Mouse (Mus musculus) heart, postnatal 0 days (tissue): ENCODE measurements at regions not wholly inside any gene's neighbourhood (a gene's known extent, or its start where the extent isn't known, plus 50 kb on each side); places are given as distances from the start of the nearest gene placed in this dataset.
"Not testable (repeated sequence)": the region's sequence is repeated elsewhere in the genome, so short reads cannot be mapped to it uniquely, and the experiment has no call there.

Source experiments
- ATAC-seq: fragments of 200-750 bp; cut with Nextera tagmentation; 2 replicates; pipeline ENCODE4 v1.8.0; 2017; ENCODE audit warnings: low read depth, moderate number of reproducible peaks, moderate library complexity; ENCODE audit not compliant: insufficient read depth
- DNase-seq: peaks from one replicate; pipeline ENCODE4 v3.0.0-alpha.2; 2016; ENCODE audit warnings: low spot score
- H3K27ac ChIP-seq: fragments of 300-500 bp; sonication (generic); 2 replicates; pipeline ENCODE4 v1.5.1; 2014; ENCODE audit warnings: low read depth, mild to moderate bottlenecking
- H3K27me3 ChIP-seq: fragments of 300-500 bp; sonication (generic); 2 replicates; pipeline ENCODE4 v1.6.1; 2014; ENCODE audit warnings: low read length, mixed read lengths; ENCODE audit not compliant: control insufficient read depth, insufficient read depth
- H3K36me3 ChIP-seq: fragments of 300-500 bp; sonication (generic); replicated peaks from 2 replicates; pipeline ENCODE4 v1.6.1; 2014; ENCODE audit warnings: low read length, mixed read lengths; ENCODE audit not compliant: control insufficient read depth, insufficient read depth
- H3K4me1 ChIP-seq: fragments of 300-500 bp; sonication (generic); 2 replicates; pipeline ENCODE4 v1.6.1; 2014; ENCODE audit warnings: antibody characterized with exemption; ENCODE audit not compliant: control insufficient read depth, insufficient read depth
- H3K4me2 ChIP-seq: fragments of 300-500 bp; sonication (generic); 2 replicates; pipeline ENCODE4 v1.6.1; 2014; ENCODE audit warnings: low read depth, mild to moderate bottlenecking, low read length, moderate library complexity
- H3K4me3 ChIP-seq: fragments of 300-500 bp; sonication (generic); 2 replicates; pipeline ENCODE4 v1.5.1; 2014; ENCODE audit warnings: low read depth, low read length
- H3K9ac ChIP-seq: fragments of 300-500 bp; sonication (generic); replicated peaks from 2 replicates; pipeline ENCODE4 v1.6.1; 2014; ENCODE audit warnings: low read depth, low read length, mixed read lengths
- H3K9me3 ChIP-seq: fragments of 300-500 bp; sonication (generic); replicated peaks from 2 replicates; pipeline ENCODE4 v1.6.1; 2016; ENCODE audit warnings: low read length; ENCODE audit not compliant: control insufficient read depth
- CTCF ChIP-seq: IDR thresholded peaks from 2 replicates; pipeline ENCODE4 v1.5.1; 2016; ENCODE audit warnings: antibody characterized with exemption, control low read depth, low read depth
- EP300 ChIP-seq: IDR thresholded peaks from 2 replicates; pipeline ENCODE4 v1.6.1; 2016; ENCODE audit warnings: antibody characterized with exemption, low read depth
- WGBS: fragments of 180-500 bp; shearing (Covaris S2); extraction: QIAGEN DNeasy Blood & Tissue Kit; methylation state at CpG from one replicate; pipeline ENCODE4 v1.1.7; 2014; 5-methylcytosine and 5-hydroxymethylcytosine counted together

GRCm38 (mm10) chr19:27603296-27603695 lies 173.7 kb upstream of the Pum3 start:
- H3K9me3 ChIP-seq, result no peaks in the 10 kb centered on the region
- DNase-seq (no peak), ATAC-seq (no peak)
- no peaks in the 10 kb centered on the region for H3K27me3 ChIP-seq
- no peaks in the 10 kb centered on the region for H3K4me1 ChIP-seq
- no peaks in the 10 kb centered on the region for H3K36me3 ChIP-seq
- H3K4me2 ChIP-seq, result no peak overlapping the region
- WGBS, result 20% methylated on average over 8 of the region's 8 CpGs
- H3K4me3 ChIP-seq, result no peak overlapping the region
- H3K9ac ChIP-seq, result no peak overlapping the region
- no peak overlapping the region for H3K27ac ChIP-seq
- TF ChIP-seq EP300, result no peak
- TF ChIP-seq CTCF, result no peak

- Histone ChIP-seq H3K4me3 (no peak overlapping the region), H3K4me2 (no peak overlapping the region), H3K4me1 (no peaks in the 10 kb centered on the region), H3K27ac (no peak overlapping the region), H3K9me3 (no peaks in the 10 kb centered on the region), H3K27me3 (no peaks in the 10 kb centered on the region), H3K36me3 (no peaks in the 10 kb centered on the region), H3K9ac (no peak overlapping the region)
- DNase-seq, result no peak
- 74% methylated on average over 3 of the region's 3 CpGs for WGBS
- no peak for ATAC-seq
- TF ChIP-seq EP300 (no peak), CTCF (no peak)
Observed at GRCm38 (mm10) chr19:27601551-27601950, 171.9 kb upstream of the Pum3 start.

GRCm38 (mm10) chr19:27600386-27600785 lies 170.8 kb upstream of the Pum3 start:
- not testable (repeated sequence) for H3K4me1 ChIP-seq, H3K9ac ChIP-seq, H3K27me3 ChIP-seq, H3K36me3 ChIP-seq, H3K27ac ChIP-seq, ATAC-seq, H3K9me3 ChIP-seq, H3K4me2 ChIP-seq, DNase-seq, H3K4me3 ChIP-seq
- WGBS, result 77% methylated on average over 9 of the region's 9 CpGs

- Histone ChIP-seq H3K4me1 (no peaks in the 10 kb centered on the region), H3K27ac (no peak overlapping the region)
- ATAC-seq, result no peak
Observed at GRCm38 (mm10) chr19:27599639-27600308, 170.1 kb upstream of the Pum3 start.

GRCm38 (mm10) chr19:27598350-27598749 lies 168.7 kb upstream of the Pum3 start:
- no peak overlapping the region for H3K4me2 ChIP-seq
- WGBS, result 81% methylated on average over 5 of the region's 5 CpGs
- no peak for TF ChIP-seq EP300
- no peak for TF ChIP-seq CTCF

More at GRCm38 (mm10) chr19:27599639-27600308, 170.1 kb upstream of the Pum3 start:
- Histone ChIP-seq H3K36me3 (no peaks in the 10 kb centered on the region), H3K9me3 (no peaks in the 10 kb centered on the region), H3K4me3 (no peak overlapping the region), H3K4me2 (no peak overlapping the region), H3K9ac (no peak overlapping the region), H3K27me3 (no peaks in the 10 kb centered on the region)
- no peak for DNase-seq
- WGBS, result 53% methylated on average over 10 of the region's 10 CpGs
- no peak for TF ChIP-seq CTCF
- no peak for TF ChIP-seq EP300

GRCm38 (mm10) chr19:27585566-27585965 lies 155.9 kb upstream of the Pum3 start:
- Histone ChIP-seq H3K4me2 (no peak overlapping the region), H3K27ac (no peak overlapping the region), H3K27me3 (no peaks in the 10 kb centered on the region), H3K4me1 (peaks cover 15% of the 10 kb centered on the region), H3K9me3 (no peaks in the 10 kb centered on the region), H3K9ac (no peak overlapping the region), H3K36me3 (no peaks in the 10 kb centered on the region), H3K4me3 (no peak overlapping the region)
- DNase-seq (no peak), ATAC-seq (no peak)
- 91% methylated on average over 6 of the region's 6 CpGs for WGBS
- TF ChIP-seq CTCF (no peak), EP300 (no peak)

More at GRCm38 (mm10) chr19:27598350-27598749, 168.7 kb upstream of the Pum3 start:
- ATAC-seq (no peak), DNase-seq (no peak)
- no peak overlapping the region for H3K9ac ChIP-seq
- H3K27me3 ChIP-seq, result no peaks in the 10 kb centered on the region
- no peak overlapping the region for H3K27ac ChIP-seq
- H3K36me3 ChIP-seq, result no peaks in the 10 kb centered on the region
- H3K4me1 ChIP-seq, result no peaks in the 10 kb centered on the region
- no peaks in the 10 kb centered on the region for H3K9me3 ChIP-seq
- H3K4me3 ChIP-seq, result no peak overlapping the region
